Mouse (Mus musculus): ENCODE measurements at regions not wholly inside any gene's neighbourhood (a gene's known extent, or its start where the extent isn't known, plus 50 kb on each side); places are given as distances from the start of the nearest gene placed in this dataset. TPM values are rescaled to one million over a fixed set of nuclear protein-coding genes. Genes with fewer than 3 reads are reported as not detected.

GRCm38 (mm10) chr19:49615071-49615470, 1063.4 kb downstream of the Sorcs1 start:
- ATAC-seq (ENCODE audit: low FRiP score, low TSS enrichment): no peak
- H3K9ac ChIP-seq (ENCODE audit: low read depth, low read length): no peak overlapping the region
- H3K27ac ChIP-seq (ENCODE audit: low read depth, low read length): no peak overlapping the region
- no peaks in the 10 kb centered on the region for H3K27me3 ChIP-seq (ENCODE audit: control insufficient read depth, insufficient read depth, low read length)
- no peaks in the 10 kb centered on the region for H3K4me1 ChIP-seq (ENCODE audit: control insufficient read depth, insufficient read depth, low read length)
- no peaks in the 10 kb centered on the region for H3K9me3 ChIP-seq (ENCODE audit: control insufficient read depth, low read length)
- no peak overlapping the region for H3K4me2 ChIP-seq (replicated peaks; ENCODE audit: low read depth, low read length)
- H3K36me3 ChIP-seq (ENCODE audit: control insufficient read depth, insufficient read depth, low read length): no peaks in the 10 kb centered on the region
- H3K4me3 ChIP-seq (ENCODE audit: low read length): no peak overlapping the region

Small RNAs in the stretch of these regions (microRNA-seq; reads per million reads assigned to microRNA genes)
- gene Gm27935: not detected

All from kidney, embryonic 14.5 days (tissue).